Mouse (Mus musculus) adrenal gland, adult 2 months (tissue): ENCODE results near the gene Rps13. TPM values are rescaled to one million over a fixed set of nuclear protein-coding genes. Genes with fewer than 3 reads are reported as not detected.
"Not testable (repeated sequence)": the region's sequence is repeated elsewhere in the genome, so short reads cannot be mapped to it uniquely, and the experiment has no call there.

ENCODE experiments used
- DNase-seq: peaks from one replicate; pipeline ENCODE4 v3.0.0; 2021
- long read RNA-seq: library from polyadenylated mRNA; stranded (forward); transcript quantifications from one replicate; pipeline ENCODE4 v2.0.0, GENCODE M21; 2021
- polyA plus RNA-seq: library from polyadenylated mRNA; depleted of rRNA; stranded (reverse); fragments of >200 nt; gene quantifications from 2 replicates; pipeline ENCODE4 v1.2.3, GENCODE M21; 2012; rRNA removed
- total RNA-seq, 2 experiments: library from RNA; stranded (reverse); gene quantifications; 2 replicates each; pipeline ENCODE4 v1.2.3; 2021

The Rps13 gene
- total RNA-seq (100 to 1,000 TPM; 360 to 462 TPM), polyA plus RNA-seq (52.8 and 81.0 TPM in 2 replicates)
- long read RNA-seq, transcript Rps13-201 (6 exons, 589 nt), result major isoform, 117 of 120 reads
- long read RNA-seq, partial matches to known transcripts, result 1 of 120 reads
- long read RNA-seq, other reads (novel, unspliced or antisense), result 1 of 120 reads

- DNase-seq, result peak; percentile 97
Observed at GRCm38 (mm10) chr7:116333713-116334668, at the start of gene Rps13. Gene Rps13 (minus strand): TSS chr7:116334195.

GRCm38 (mm10) chr7:116379181-116379580, 45.2 kb upstream of the Rps13 start:
- DNase-seq, result not testable (repeated sequence)

- no peak for DNase-seq
Observed at GRCm38 (mm10) chr7:116374284-116374683, 40.3 kb upstream of the Rps13 start.

GRCm38 (mm10) chr7:116336226-116336625, 2.2 kb upstream of the Rps13 start:
- peak; percentile 76 for DNase-seq

- no peak for DNase-seq
Observed at GRCm38 (mm10) chr7:116335133-116335532, 1.1 kb upstream of the Rps13 start.

GRCm38 (mm10) chr7:116334669-116335038, 659 bp upstream of the Rps13 start:
- DNase-seq, result no peak

- no peak for DNase-seq
Observed at GRCm38 (mm10) chr7:116331246-116331645, 2.7 kb downstream of the Rps13 start.

GRCm38 (mm10) chr7:116329858-116330257, 4.1 kb downstream of the Rps13 start:
- DNase-seq, result no peak

GRCm38 (mm10) chr7:116328777-116329176, 5.2 kb downstream of the Rps13 start:
- no peak for DNase-seq

GRCm38 (mm10) chr7:116327901-116328300, 6.1 kb downstream of the Rps13 start:
- DNase-seq, result no peak

- peak; percentile 72 for DNase-seq
Observed at GRCm38 (mm10) chr7:116323331-116323964, 10.5 kb downstream of the Rps13 start.

GRCm38 (mm10) chr7:116309456-116309855, 24.5 kb downstream of the Rps13 start:
- DNase-seq, result peak; percentile 34

- no peak for DNase-seq
Observed at GRCm38 (mm10) chr7:116308632-116308991, 25.4 kb downstream of the Rps13 start.

- peak; percentile 78 for DNase-seq
Observed at GRCm38 (mm10) chr7:116307871-116308631, 25.9 kb downstream of the Rps13 start, which contains the start of gene Plekha7. Gene Plekha7 (minus strand): TSS chr7:116308376.

- DNase-seq, result peak; percentile 88
Observed at GRCm38 (mm10) chr7:116307099-116307870, 26.7 kb downstream of the Rps13 start.

- DNase-seq, result no peak
Observed at GRCm38 (mm10) chr7:116306601-116307000, 27.4 kb downstream of the Rps13 start.

- no peak for DNase-seq
Observed at GRCm38 (mm10) chr7:116301661-116302311, 32.2 kb downstream of the Rps13 start.

- DNase-seq, result no peak
Observed at GRCm38 (mm10) chr7:116301144-116301543, 32.9 kb downstream of the Rps13 start.

- DNase-seq, result no peak
Observed at GRCm38 (mm10) chr7:116298851-116299250, 35.1 kb downstream of the Rps13 start.

GRCm38 (mm10) chr7:116298389-116298788, 35.6 kb downstream of the Rps13 start:
- DNase-seq, result no peak

GRCm38 (mm10) chr7:116294961-116295360, 39.0 kb downstream of the Rps13 start:
- DNase-seq, result no peak
